Mouse (Mus musculus) MEL (cell line): ENCODE measurements around the gene Tango6. TPM values are rescaled to one million over a fixed set of nuclear protein-coding genes. Genes with fewer than 3 reads are reported as not detected.

ENCODE experiments used
- DNase-seq: peaks from one replicate; pipeline ENCODE4 v3.0.0; 2011; ENCODE audit warnings: low read depth, low spot score
- H3K27ac ChIP-seq: 2 replicates; pipeline ENCODE4 v1.5.1; 2012; ENCODE audit warnings: low read depth, mild to moderate bottlenecking, control low read depth, low read length, moderate library complexity; ENCODE audit not compliant: control insufficient read depth
- H3K27me3 ChIP-seq, 2 experiments: fragments of 150-350 bp in 1 of 2; sonication (generic) in 1 of 2; 2 replicates each; pipeline ENCODE4 v1.6.1; 2012; ENCODE audit warnings: low read length in 2 of 2, mild to moderate bottlenecking in 2 of 2, improper control_type of control experiment in 1 of 2, moderate library complexity in 1 of 2; ENCODE audit not compliant: insufficient read depth in 2 of 2, control insufficient read depth in 1 of 2
- H3K36me3 ChIP-seq, 2 experiments: 2 replicates each; pipeline ENCODE4 v1.6.1; 2012 to 2014; ENCODE audit warnings: low read length in 2 of 2, improper control_type of control experiment in 1 of 2, inconsistent platforms in 1 of 2, mild to moderate bottlenecking in 1 of 2; ENCODE audit not compliant: insufficient read depth in 2 of 2, control insufficient read depth in 1 of 2
- H3K4me1 ChIP-seq, 2 experiments: fragments of 150-350 bp in 1 of 2; sonication (generic) in 1 of 2; 2 replicates each; pipeline ENCODE4 v1.6.1; 2012; ENCODE audit warnings: low read length in 2 of 2, improper control_type of control experiment in 1 of 2, mild to moderate bottlenecking in 1 of 2; ENCODE audit not compliant: insufficient read depth in 2 of 2, control insufficient read depth in 1 of 2
- H3K4me3 ChIP-seq, 2 experiments: fragments of 150-350 bp in 1 of 2; sonication (generic) in 1 of 2; 2 replicates each; pipeline ENCODE4 v1.5.1; 2012; ENCODE audit warnings: low read depth in 2 of 2, low read length in 2 of 2, mild to moderate bottlenecking in 2 of 2, moderate library complexity in 2 of 2, control low read depth in 1 of 2, improper control_type of control experiment in 1 of 2; ENCODE audit not compliant: control insufficient read depth in 1 of 2, insufficient read depth in 1 of 2
- H3K79me2 ChIP-seq: 2 replicates; pipeline ENCODE4 v1.6.1; 2012; ENCODE audit warnings: mild to moderate bottlenecking, low read length, moderate library complexity; ENCODE audit not compliant: control insufficient read depth, poor library complexity, insufficient read depth
- H3K9ac ChIP-seq: 2 replicates; pipeline ENCODE4 v1.6.1; 2012; ENCODE audit warnings: low read depth, mild to moderate bottlenecking, control low read depth, low read length, moderate library complexity; ENCODE audit not compliant: control insufficient read depth, poor library complexity, severe bottlenecking
- H3K9me3 ChIP-seq: fragments of 150-350 bp; sonication (generic); replicated peaks from 2 replicates; pipeline ENCODE4 v1.6.1; 2012; ENCODE audit warnings: mild to moderate bottlenecking, low read length, improper control_type of control experiment, moderate library complexity; ENCODE audit not compliant: insufficient read depth
- CHD1 ChIP-seq: IDR thresholded peaks from 2 replicates; pipeline ENCODE4 v1.6.1; 2012; ENCODE audit warnings: low read depth, mild to moderate bottlenecking, inconsistent platforms, low read length, improper control_type of control experiment
- CHD2 ChIP-seq: IDR thresholded peaks from 2 replicates; pipeline ENCODE4 v1.6.1; 2011; ENCODE audit warnings: low read length, improper control_type of control experiment
- CTCF ChIP-seq, 3 experiments: IDR thresholded peaks in 2 of 3; conservative IDR thresholded peaks in 1 of 3; 2 replicates each; pipeline ENCODE4 v1.5.1; 2011 to 2012; ENCODE audit warnings: low read length in 3 of 3, low read depth in 2 of 3, mild to moderate bottlenecking in 2 of 3, improper control_type of control experiment in 1 of 3, inconsistent platforms in 1 of 3, mixed read lengths in 1 of 3, moderate library complexity in 1 of 3; ENCODE audit not compliant: control insufficient read depth in 1 of 3, insufficient read depth in 1 of 3, poor library complexity in 1 of 3, severe bottlenecking in 1 of 3
- ETS1 ChIP-seq: IDR thresholded peaks from 2 replicates; pipeline ENCODE4 v1.6.1; 2012; ENCODE audit warnings: low read depth, mild to moderate bottlenecking, inconsistent platforms, low read length, improper control_type of control experiment, moderate library complexity
- GATA1 ChIP-seq: IDR thresholded peaks from 2 replicates; pipeline ENCODE4 v1.6.1; 2011; ENCODE audit warnings: low read depth, low read length, improper control_type of control experiment
- JUND ChIP-seq: IDR thresholded peaks from 2 replicates; pipeline ENCODE4 v1.6.1; 2011; ENCODE audit warnings: low read depth, mild to moderate bottlenecking, improper control_type of control experiment, low read length
- MEF2A ChIP-seq: IDR thresholded peaks from 2 replicates; pipeline ENCODE4 v1.6.1; 2014; ENCODE audit warnings: low read depth, mild to moderate bottlenecking, inconsistent platforms, low read length, improper control_type of control experiment; ENCODE audit not compliant: poor library complexity, insufficient replicate concordance, severe bottlenecking; ENCODE audit errors: extremely low read depth
- MYB ChIP-seq: IDR thresholded peaks from 2 replicates; pipeline ENCODE4 v1.6.1; 2011; ENCODE audit warnings: mild to moderate bottlenecking, low read depth, low read length, improper control_type of control experiment
- MYC ChIP-seq: IDR thresholded peaks from 2 replicates; pipeline ENCODE4 v1.6.1; 2011; ENCODE audit warnings: low read depth, mild to moderate bottlenecking, low read length, improper control_type of control experiment, moderate library complexity
- POLR2AphosphoS5 ChIP-seq: IDR thresholded peaks from 2 replicates; pipeline ENCODE4 v1.6.1; 2012; ENCODE audit warnings: low read depth, borderline replicate concordance, mild to moderate bottlenecking, inconsistent platforms, low read length, moderate library complexity, mixed read lengths
- RAD21 ChIP-seq: IDR thresholded peaks from 2 replicates; pipeline ENCODE4 v1.6.1; 2011; ENCODE audit warnings: mild to moderate bottlenecking, low read depth, low read length, improper control_type of control experiment
- SIN3A ChIP-seq: IDR thresholded peaks from 2 replicates; pipeline ENCODE4 v1.6.1; 2012; ENCODE audit warnings: low read length, improper control_type of control experiment, inconsistent platforms
- SMC3 ChIP-seq: IDR thresholded peaks from 2 replicates; pipeline ENCODE4 v1.6.1; 2011; ENCODE audit warnings: low read depth, low read length, improper control_type of control experiment
- TCF12 ChIP-seq: IDR thresholded peaks from 2 replicates; pipeline ENCODE4 v1.6.1; 2014; ENCODE audit warnings: low read depth, mild to moderate bottlenecking, inconsistent platforms, low read length, improper control_type of control experiment, moderate library complexity
- USF2 ChIP-seq, 2 experiments: IDR thresholded peaks; 2 replicates each; pipeline ENCODE4 v1.6.1; 2011 to 2012; ENCODE audit warnings: improper control_type of control experiment in 2 of 2, low read length in 2 of 2, borderline replicate concordance in 1 of 2, inconsistent platforms in 1 of 2, low read depth in 1 of 2, mild to moderate bottlenecking in 1 of 2; ENCODE audit not compliant: insufficient read depth in 1 of 2
- ZC3H11A ChIP-seq: IDR thresholded peaks from 2 replicates; pipeline ENCODE4 v1.6.1; 2012; ENCODE audit warnings: low read depth, mild to moderate bottlenecking, inconsistent platforms, low read length, improper control_type of control experiment
- ZKSCAN1 ChIP-seq: IDR thresholded peaks from 2 replicates; pipeline ENCODE4 v1.6.1; 2012; ENCODE audit warnings: low read depth, mild to moderate bottlenecking, inconsistent platforms, low read length, improper control_type of control experiment, moderate library complexity
- polyA plus RNA-seq, 2 experiments: library from polyadenylated mRNA; stranded (reverse) in 1 of 2; unstranded in 1 of 2; fragments of >175 nt in 1 of 2; fragments of >200 nt in 1 of 2; gene quantifications; 2 replicates each; pipeline versions ENCODE4 v1.2.1 to v1.2.4; 2012; ENCODE audit warnings: low replicate concordance in 2 of 2, low read depth in 1 of 2; ENCODE audit not compliant: insufficient read length in 2 of 2, insufficient read depth in 1 of 2, missing spikeins in 1 of 2
- total RNA-seq: library from RNA; depleted of rRNA; stranded (reverse); fragments of 300-350 nt; gene quantifications from 2 replicates; pipeline ENCODE4 v1.2.3, GENCODE M21; 2012

Tango6 gene
- total and polyA plus RNA-seq, 3 experiments = 3.0 to 6.1 TPM; not detected in 1

DNA sequence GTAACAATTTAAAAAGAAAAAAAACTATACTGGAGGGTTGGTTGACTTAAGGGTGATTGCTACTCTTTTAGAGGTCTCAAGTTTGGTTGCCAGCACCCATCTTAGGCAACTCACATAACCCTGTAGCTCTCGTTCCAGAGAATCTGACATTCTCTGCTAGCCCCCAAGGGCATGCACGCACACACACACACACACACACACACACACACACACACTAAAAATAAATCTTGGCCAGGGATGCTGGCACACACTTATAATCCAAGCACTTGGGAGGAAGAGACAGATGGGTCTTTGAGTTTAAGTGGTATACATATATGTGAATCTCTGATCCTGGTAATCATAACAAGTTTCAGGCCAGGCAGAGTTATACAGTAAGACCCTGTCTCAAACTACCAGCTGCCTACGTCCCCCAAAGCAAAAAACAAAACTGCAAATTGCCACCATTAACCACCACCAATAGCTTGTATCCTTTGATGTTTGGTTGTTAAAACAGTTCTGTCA lies 14.9 kb downstream of the Tango6 start:
- no peak for DNase-seq
- H3K27ac ChIP-seq = no peak overlapping the region
- no peaks in the 10 kb centered on the region for H3K9me3 ChIP-seq
- H3K79me2 ChIP-seq = no peaks in the 10 kb centered on the region
- no peaks in the 10 kb centered on the region for H3K4me1 ChIP-seq
- no peaks in the 10 kb centered on the region for H3K27me3 ChIP-seq
- TF ChIP-seq MEF2A = no peak
- TF ChIP-seq ETS1 = no peak
- TF ChIP-seq RAD21 = no peak
- TF ChIP-seq TCF12 = no peak
- no peak overlapping the region for H3K4me3 ChIP-seq
- peaks cover 0 to 3% of the 10 kb centered on the region in 2 experiments; a peak in 3 of 4 replicates for H3K36me3 ChIP-seq
- H3K9ac ChIP-seq = no peak overlapping the region

DNA sequence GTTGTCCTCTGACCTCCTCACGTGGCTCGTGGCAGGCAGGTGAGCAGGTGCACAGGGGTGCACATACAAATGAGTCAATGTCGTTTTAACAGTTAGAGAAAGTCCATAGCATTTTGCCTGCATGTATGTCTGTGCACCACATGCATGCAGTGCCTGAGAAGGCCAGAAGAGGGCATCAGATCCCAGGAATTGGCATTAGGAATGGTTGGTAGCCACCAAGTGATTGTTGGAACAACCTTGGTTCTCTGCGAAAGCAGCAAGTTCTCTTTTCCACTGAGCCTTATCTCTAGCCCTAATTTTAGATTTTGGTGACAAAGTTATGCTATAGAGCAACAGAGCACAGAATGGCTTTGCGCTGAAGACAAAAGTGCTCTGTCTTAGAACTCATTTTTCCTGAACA lies 16.7 kb downstream of the Tango6 start:
- H3K4me1 ChIP-seq = no peaks in the 10 kb centered on the region
- peak; percentile 79 for DNase-seq
- H3K4me3 ChIP-seq = no peak overlapping the region
- H3K79me2 ChIP-seq = no peaks in the 10 kb centered on the region
- H3K36me3 ChIP-seq = peaks cover 0 to 3% of the 10 kb centered on the region in 2 experiments; a peak in 3 of 4 replicates
- H3K9me3 ChIP-seq = no peaks in the 10 kb centered on the region
- no peaks in the 10 kb centered on the region for H3K27me3 ChIP-seq
- H3K9ac ChIP-seq = no peak overlapping the region
- TF ChIP-seq POLR2AphosphoS5 (no peak), JUND (no peak), SMC3 (peak; percentile 71), SIN3A (0 out of 2 replicates have a peak, but pooled peaks have one; percentile 23), MYC (0 out of 2 replicates have a peak, but pooled peaks have one; percentile 50), RAD21 (peak; percentile 76), CHD1 (no peak), CTCF (IDR thresholded peaks at IDR 0.05 in 2 of 3, conservative IDR thresholded peaks at IDR 0.05 in 1 of 3; ENCODE audit: control insufficient read depth in 1 of 3, insufficient read depth in 1 of 3, low read depth in 2 of 3, low read length in 3 of 3, poor library complexity in 1 of 3, severe bottlenecking in 1 of 3) (peak; percentile 72 to 94 (median 79)), ZC3H11A (peak; percentile 61), GATA1 (peak; percentile 57)
- H3K27ac ChIP-seq = no peak overlapping the region

DNA sequence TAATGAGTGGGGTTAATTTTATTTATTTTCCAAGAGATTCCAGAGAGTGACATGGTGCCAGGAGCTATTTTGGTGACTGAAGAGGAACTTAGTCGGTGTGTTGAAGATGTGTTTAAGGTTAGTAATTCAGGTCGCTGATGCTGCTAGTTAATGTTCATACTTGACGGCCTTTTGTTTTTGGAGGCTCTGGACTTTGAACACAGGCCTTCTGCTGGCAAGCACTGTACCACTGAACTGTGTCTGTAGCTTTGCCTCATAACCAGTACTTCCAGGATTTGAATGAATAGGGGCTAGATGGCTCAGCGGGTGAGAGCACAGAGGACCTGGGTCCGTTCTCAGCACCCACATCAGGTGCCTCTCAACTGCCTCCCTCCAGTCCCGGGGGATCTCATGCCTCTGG lies 17.3 kb downstream of the Tango6 start:
- TF ChIP-seq MYB = no peak
- TF ChIP-seq ZKSCAN1 = no peak
- TF ChIP-seq CHD1 = no peak
- TF ChIP-seq CHD2 = no peak
- no peak for TF ChIP-seq USF2 (IDR thresholded peaks at IDR 0.05; ENCODE audit: borderline replicate concordance in 1 of 2, insufficient read depth in 1 of 2, low read depth in 1 of 2, low read length in 2 of 2)
- H3K9ac ChIP-seq = no peak overlapping the region
- peaks cover 0 to 3% of the 10 kb centered on the region in 2 experiments; a peak in 3 of 4 replicates for H3K36me3 ChIP-seq
- H3K27me3 ChIP-seq = no peaks in the 10 kb centered on the region
- no peaks in the 10 kb centered on the region for H3K79me2 ChIP-seq
- H3K27ac ChIP-seq = no peak overlapping the region
- no peak overlapping the region for H3K4me3 ChIP-seq
- DNase-seq = no peak
- no peaks in the 10 kb centered on the region for H3K9me3 ChIP-seq
- H3K4me1 ChIP-seq = no peaks in the 10 kb centered on the region
